Mouse (Mus musculus): ENCODE measurements at regions not wholly inside any gene's neighbourhood (a gene's known extent, or its start where the extent isn't known, plus 50 kb on each side); places are given as distances from the start of the nearest gene placed in this dataset.

DNA sequence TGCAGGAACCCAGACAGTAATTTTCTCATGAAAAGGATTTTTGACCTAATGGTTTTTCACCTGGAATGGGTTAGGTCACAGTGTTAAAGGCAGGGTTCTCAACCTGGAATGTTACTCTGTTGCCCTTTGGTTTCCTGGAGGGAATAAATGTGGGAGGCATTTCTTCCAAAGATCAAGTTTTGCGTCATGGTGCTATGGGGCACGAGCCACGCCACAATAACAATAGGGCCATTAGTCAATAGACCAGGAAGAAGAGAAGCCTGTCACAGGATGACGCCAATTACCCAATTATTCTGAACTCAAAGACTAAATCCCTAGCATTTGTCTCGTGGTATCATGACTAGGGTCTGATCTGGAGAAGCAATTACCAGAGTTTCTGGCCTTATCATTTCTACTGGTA, 94.3 kb upstream of the Hnrnpa3 start:
- DNase-seq (ENCODE audit: low spot score in 2 of 2): no peak

DNA sequence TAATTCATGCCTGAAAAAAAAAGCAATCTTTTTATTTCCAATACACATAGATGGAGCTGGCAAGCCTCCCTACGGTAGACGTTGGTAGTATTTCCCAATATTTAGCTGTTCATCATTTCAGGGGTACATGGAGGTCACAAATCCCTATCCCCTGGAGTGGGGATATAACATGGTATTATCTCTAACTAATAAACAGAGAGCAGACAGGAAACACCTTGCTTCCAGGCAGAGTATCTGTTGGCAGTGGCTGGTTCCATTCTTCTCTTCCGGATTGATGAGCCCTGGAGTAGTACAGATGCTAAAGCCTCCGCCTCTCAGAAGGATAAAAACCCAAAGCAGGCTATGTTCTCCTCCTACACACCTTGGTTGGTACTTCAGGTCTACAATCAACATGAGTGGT, 91.9 kb upstream of the Hnrnpa3 start:
- no peak for DNase-seq (ENCODE audit: low spot score in 2 of 2)

DNA sequence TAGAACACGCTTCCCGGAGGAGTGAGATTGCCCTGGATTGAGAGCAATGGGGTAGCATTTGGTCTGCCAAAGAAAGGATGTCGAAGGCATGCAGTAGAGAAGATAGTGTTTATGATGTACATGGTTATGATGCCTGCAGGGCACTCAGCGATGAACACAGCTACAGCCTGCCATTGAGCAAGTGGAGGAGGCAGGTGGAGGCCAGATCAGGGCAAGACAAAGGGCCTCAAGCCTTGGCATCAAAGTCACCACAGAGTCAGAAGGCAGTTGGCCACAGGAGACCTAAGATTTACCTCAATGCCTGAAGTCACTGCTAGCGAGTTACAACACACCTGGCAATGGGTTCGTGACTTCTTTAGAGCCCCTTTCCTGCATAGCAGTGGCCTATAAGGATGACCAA, 89.3 kb upstream of the Hnrnpa3 start:
- no peak for DNase-seq (ENCODE audit: low spot score in 2 of 2)

DNA sequence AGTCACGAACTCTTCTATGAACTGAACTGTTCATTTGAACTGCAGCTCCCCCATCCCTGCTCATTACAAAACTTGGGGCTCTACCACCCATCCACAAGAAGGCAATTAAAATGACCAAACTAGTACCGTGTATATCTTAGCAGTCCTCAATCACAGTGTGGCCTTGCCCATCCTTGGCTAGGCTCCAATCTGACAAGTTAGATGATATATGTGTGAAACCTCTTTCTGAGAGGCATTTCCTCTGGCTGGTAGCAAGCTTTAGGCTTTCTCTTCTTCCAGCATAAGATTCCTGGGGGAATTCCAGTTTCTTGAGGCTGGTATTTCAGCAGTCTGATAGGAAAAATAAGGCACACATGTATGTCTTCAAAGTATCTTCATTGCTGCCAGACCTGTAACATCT, 88.8 kb upstream of the Hnrnpa3 start:
- no peak for DNase-seq (ENCODE audit: low spot score in 2 of 2)

DNA sequence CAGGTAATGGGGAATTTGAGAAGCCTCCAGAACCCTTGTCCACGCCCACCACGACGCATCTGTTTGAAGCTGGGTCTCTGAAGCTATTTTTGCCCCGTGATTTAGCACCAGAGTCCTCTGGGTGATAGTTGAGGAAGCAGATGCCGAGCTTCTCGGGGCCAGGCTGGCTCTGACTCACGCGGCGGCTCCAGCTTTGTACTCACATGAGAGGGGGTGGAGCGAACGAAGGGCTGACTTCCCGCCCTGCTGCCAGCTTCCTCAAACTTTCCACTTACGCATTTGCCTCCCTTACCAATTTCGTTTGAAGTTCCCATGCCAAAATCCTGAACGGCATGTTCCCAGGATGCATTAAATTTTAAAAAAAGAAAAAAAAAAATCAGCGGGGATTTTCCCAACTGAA, 74.1 kb upstream of the Hnrnpa3 start:
- DNase-seq (ENCODE audit: low spot score in 2 of 2): peak; percentile 11 to 50

DNA sequence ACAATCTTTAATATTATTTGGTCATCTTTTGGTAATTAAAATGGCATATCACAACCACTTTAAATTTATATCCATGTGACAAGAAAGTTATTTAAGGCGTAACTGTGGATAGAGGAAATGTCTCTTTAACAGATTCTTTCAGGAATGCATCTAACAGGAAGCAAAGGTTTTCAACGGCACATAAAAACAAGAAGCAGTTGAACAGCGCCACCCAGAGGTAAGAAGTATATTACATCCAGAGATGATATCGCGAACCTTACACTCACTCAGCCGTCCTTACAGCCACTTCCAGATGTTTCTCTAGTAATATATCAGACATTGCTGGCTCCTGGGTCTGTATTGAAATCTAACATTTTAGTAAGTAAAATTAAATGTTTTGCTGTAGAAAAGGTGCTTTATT, 70.5 kb upstream of the Hnrnpa3 start:
- peak in 1 of 2 experiments; percentile 62 for DNase-seq (ENCODE audit: low spot score in 2 of 2)

DNA sequence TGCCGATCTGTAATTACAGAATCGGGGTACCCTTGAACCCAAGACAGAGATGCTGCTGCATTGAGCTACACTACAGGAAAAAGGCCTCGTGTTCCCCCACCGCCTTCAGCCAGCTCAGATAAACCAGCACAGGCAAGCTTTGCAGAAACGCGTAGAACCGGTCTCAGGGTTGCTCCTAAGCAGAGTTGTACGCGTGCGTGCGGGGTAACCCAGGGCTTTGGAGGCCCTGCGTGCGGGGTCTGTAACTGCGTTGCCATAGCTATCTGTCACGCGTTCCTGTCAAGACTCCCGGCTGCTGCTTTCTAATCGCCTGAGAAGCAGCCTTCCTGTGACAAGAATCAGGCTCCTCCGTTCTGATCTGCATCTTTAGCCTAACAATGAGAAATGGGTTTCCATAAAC, 69.6 kb upstream of the Hnrnpa3 start:
- no peak for DNase-seq (ENCODE audit: low spot score in 2 of 2)

DNA sequence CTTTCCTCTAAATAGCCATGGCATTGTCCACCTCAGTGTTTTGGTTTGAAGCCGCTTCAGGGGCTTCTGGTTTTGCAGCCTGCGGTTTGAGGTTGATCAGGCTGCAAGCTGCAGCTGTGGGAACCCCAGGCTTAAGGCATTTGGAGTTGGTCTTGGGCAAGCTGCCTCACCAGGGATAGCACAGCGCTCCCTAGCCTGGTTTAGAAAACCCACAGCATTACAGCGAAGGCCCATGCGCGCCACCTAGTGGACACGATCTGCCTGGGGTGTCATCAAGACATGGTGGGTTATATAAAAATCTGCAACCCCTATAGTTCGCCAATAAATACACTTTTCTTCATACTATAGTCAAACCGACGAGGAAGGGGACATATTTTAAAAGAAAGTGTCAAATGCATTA, 68.9 kb upstream of the Hnrnpa3 start:
- DNase-seq (ENCODE audit: low spot score in 2 of 2): peak; percentile 76 to 88

DNA sequence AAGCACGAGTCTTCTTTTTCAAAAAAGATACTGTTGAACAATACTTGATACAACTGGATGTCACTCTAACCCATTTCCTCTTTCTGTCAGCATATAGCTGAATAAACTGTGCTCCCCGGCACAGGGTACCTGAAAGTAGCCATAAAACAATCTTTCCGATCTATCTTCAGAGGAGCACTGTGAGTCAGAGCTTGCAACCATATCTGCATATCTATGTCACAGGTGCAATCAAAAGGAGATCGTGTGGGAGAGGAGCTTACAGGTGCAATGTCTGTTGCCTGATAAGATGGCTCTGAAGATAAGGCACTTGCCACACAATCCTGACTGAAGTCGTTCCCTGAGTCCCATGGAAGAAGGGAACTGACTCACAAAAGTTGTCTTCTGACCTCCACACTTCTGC, 58.5 kb upstream of the Hnrnpa3 start:
- no peak for DNase-seq (ENCODE audit: low spot score in 2 of 2)

DNA sequence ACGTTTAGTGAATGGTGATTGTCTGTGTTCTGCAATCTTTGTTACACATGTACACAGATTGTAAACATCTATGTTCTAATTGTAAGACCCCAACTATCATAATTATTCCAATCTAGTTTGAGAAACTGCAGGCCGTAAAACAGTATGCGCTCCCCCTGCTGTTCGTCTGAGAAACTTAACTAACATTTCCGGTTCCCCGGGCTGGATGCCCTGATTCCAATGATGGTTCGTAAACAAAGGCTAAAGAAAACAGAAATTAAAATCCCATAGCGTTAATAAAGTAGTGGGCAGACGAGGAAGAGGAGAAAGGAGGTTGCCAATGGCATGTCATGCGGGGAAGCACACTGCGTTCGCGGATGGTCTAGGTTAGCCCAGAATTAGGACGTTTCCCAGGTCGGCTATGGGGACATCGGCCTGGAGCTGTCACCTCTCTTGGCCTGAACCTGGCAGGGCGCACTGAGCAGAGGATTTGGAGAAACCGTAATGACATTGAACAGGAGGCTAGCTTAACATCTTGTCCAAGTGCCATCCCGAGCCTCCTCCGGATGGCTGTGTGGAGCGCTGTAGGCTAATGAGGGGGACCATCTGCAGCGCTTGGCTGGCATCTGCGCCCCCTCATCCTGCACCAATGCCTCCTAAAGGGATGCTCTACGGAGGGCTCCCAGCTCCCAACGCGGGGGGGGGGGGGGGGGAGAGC, 55.7 kb upstream of the Hnrnpa3 start:
- DNase-seq (ENCODE audit: low spot score in 2 of 2): no peak

DNA sequence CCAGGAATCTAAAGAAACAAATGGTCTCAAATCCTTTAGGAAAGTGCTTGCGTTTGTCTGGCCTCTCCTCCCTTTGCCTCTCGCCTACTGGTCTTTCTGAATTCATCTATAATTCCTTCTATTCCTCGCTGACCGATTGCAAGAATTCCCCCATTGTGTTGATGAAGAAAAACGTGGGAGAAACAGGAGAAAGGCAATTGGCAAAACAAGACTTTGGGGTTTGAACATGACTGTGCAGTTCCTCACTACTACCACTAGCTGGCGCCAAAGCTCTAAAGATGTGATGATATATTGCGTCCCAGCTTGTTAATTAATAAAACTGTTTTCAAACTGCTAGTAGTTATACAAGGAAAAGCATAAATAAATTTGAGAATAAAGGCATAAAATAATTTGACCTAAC, 53.4 kb upstream of the Hnrnpa3 start:
- DNase-seq (ENCODE audit: low spot score in 2 of 2): peak in 1 of 2 experiments; percentile 30

DNA sequence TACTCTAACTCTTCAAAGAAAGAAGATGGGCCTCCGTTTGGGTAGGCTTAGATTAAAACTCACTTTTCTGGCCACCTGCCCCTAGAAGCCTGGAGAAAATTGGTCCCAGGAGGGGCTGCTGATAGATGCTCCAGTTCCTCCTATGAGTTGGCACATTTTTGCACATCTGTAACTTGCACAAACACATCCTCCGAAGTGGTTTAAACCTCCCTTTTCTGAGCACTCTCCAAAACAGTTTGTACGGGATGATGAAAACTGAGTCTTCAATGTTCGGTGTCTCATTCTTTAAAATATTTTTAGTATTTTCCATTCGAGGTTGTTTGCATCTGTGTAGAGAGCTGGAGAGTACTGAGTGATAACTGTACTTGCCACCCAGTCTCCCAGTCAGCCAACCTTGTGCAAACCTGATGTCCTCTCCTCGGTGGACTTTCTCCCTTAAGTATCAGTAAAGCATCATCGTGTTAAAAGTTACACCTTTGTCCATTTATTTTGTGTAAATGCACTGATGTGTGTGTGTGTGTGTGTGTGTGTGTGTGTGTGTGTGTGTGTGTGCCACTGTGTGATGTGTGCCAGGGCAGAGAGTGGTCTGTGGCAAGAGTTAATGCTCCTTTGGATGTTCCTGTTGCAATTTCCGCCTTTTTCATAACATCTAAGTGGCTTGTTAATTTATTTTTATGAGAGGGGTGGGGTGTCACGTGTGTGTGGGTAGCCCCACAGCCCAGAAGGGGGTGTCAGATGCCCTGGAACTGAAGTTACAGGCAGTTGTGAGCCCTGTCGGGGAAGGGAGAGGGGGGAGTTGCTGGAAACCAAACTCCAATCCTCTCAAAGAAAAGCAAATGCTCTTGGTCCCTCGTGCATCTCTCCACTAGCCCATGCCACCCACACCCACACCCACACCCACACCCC, 51.8 kb upstream of the Hnrnpa3 start:
- no peak for DNase-seq (ENCODE audit: low spot score in 2 of 2)

DNA sequence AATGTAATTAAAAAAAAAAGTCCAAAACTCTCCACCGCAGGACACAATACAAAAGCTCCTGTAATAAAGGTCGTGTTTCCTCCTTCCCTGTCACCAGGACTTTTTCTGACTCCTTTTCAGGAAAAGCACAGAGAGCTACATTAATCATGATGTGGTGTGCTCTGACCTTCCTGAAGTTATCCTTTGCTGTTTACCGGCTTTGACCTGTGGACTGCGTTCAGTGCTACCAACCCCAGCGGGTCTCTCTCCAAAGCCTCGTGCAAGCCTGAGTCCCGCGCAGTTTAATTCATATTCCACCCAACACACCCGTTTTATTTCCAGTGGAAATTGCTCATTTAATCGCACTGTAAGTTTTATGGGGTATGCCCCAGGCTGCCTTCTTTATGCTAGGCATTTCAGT, 51.1 kb upstream of the Hnrnpa3 start:
- no peak for DNase-seq (ENCODE audit: low spot score in 2 of 2)

DNA sequence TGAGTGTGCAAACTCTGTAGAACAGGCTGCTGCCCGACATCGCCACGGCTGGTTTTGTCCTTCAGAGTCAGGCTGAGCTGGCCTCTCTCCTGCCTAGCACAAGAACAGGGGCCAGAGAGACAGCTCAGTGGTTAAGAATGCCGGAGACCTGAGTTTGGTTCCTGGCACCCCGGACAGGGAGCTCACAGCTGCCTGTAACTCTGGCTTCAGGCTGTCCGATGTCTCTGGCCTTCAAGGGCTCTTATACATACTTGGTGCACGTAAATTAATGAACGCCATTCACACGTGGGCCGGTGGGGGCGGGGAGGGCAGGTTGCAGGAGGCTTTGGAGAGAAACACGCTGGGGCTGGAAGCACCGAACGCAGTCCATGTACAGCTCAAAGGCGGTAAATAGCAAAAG, 50.6 kb upstream of the Hnrnpa3 start:
- DNase-seq (ENCODE audit: low spot score in 2 of 2): no peak

DNA sequence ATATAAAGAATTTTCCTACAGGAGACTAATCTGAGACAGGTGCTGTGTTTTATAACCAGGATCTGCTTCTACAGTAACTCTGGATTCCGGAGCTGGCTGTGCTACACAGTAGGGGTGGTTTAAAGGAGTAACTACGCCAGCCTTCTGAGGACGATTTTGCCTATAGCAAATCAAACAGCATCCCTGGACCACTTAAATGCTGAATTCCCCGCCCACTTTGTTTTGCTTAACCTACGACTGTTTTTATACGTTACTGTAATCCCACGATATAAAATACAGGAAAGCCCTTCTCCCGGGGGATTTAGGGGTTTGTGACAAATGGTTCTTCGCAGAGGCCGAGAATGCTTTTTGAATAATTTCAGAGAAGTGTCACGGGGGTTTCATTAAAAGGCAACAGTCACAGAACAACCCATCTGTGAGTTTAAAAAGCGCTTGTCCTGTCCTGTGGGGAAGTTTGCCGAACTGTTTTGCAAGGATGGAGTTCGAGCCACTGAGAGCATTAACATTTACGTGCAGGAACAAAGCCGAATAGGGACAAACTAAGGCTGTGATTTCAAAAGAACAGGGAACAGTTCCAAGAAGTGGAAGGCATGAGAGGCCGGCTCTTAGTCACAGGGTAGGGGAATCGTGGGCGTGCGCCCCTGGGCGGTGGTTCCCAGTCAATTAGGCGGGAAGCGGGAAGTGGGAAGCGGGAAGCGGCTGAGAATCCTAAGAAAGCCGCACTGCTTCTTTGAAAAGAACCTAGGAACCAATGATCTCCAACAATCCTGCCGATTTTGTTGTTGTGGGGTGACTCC, 49.7 kb upstream of the Hnrnpa3 start:
- DNase-seq (ENCODE audit: low spot score in 2 of 2): no peak

Measured in frontal cortex, postnatal 25 days (tissue).